Mouse (Mus musculus) MEL (cell line): ENCODE data around the gene Ces2a. TPM values are rescaled to one million over a fixed set of nuclear protein-coding genes. Genes with fewer than 3 reads are reported as not detected.

Experiments used
- DNase-seq: peaks from one replicate; pipeline ENCODE4 v3.0.0; 2011; ENCODE audit warnings: low read depth, low spot score
- H3K27ac ChIP-seq: 2 replicates; pipeline ENCODE4 v1.5.1; 2012; ENCODE audit warnings: low read depth, mild to moderate bottlenecking, control low read depth, low read length, moderate library complexity; ENCODE audit not compliant: control insufficient read depth
- H3K27me3 ChIP-seq, 2 experiments: fragments of 150-350 bp in 1 of 2; sonication (generic) in 1 of 2; 2 replicates each; pipeline ENCODE4 v1.6.1; 2012; ENCODE audit warnings: low read length in 2 of 2, mild to moderate bottlenecking in 2 of 2, improper control_type of control experiment in 1 of 2, moderate library complexity in 1 of 2; ENCODE audit not compliant: insufficient read depth in 2 of 2, control insufficient read depth in 1 of 2
- H3K36me3 ChIP-seq, 2 experiments: 2 replicates each; pipeline ENCODE4 v1.6.1; 2012 to 2014; ENCODE audit warnings: low read length in 2 of 2, improper control_type of control experiment in 1 of 2, inconsistent platforms in 1 of 2, mild to moderate bottlenecking in 1 of 2; ENCODE audit not compliant: insufficient read depth in 2 of 2, control insufficient read depth in 1 of 2
- H3K4me1 ChIP-seq, 2 experiments: fragments of 150-350 bp in 1 of 2; sonication (generic) in 1 of 2; 2 replicates each; pipeline ENCODE4 v1.6.1; 2012; ENCODE audit warnings: low read length in 2 of 2, improper control_type of control experiment in 1 of 2, mild to moderate bottlenecking in 1 of 2; ENCODE audit not compliant: insufficient read depth in 2 of 2, control insufficient read depth in 1 of 2
- H3K4me3 ChIP-seq, 2 experiments: fragments of 150-350 bp in 1 of 2; sonication (generic) in 1 of 2; 2 replicates each; pipeline ENCODE4 v1.5.1; 2012; ENCODE audit warnings: low read depth in 2 of 2, low read length in 2 of 2, mild to moderate bottlenecking in 2 of 2, moderate library complexity in 2 of 2, control low read depth in 1 of 2, improper control_type of control experiment in 1 of 2; ENCODE audit not compliant: control insufficient read depth in 1 of 2, insufficient read depth in 1 of 2
- H3K79me2 ChIP-seq: 2 replicates; pipeline ENCODE4 v1.6.1; 2012; ENCODE audit warnings: mild to moderate bottlenecking, low read length, moderate library complexity; ENCODE audit not compliant: control insufficient read depth, poor library complexity, insufficient read depth
- H3K9ac ChIP-seq: 2 replicates; pipeline ENCODE4 v1.6.1; 2012; ENCODE audit warnings: low read depth, mild to moderate bottlenecking, control low read depth, low read length, moderate library complexity; ENCODE audit not compliant: control insufficient read depth, poor library complexity, severe bottlenecking
- H3K9me3 ChIP-seq: fragments of 150-350 bp; sonication (generic); replicated peaks from 2 replicates; pipeline ENCODE4 v1.6.1; 2012; ENCODE audit warnings: mild to moderate bottlenecking, low read length, improper control_type of control experiment, moderate library complexity; ENCODE audit not compliant: insufficient read depth
- BHLHE40 ChIP-seq: IDR thresholded peaks from 2 replicates; pipeline ENCODE4 v1.6.1; 2012; ENCODE audit warnings: low read depth, mild to moderate bottlenecking, inconsistent platforms, low read length, improper control_type of control experiment, borderline replicate concordance
- CHD1 ChIP-seq: IDR thresholded peaks from 2 replicates; pipeline ENCODE4 v1.6.1; 2012; ENCODE audit warnings: low read depth, mild to moderate bottlenecking, inconsistent platforms, low read length, improper control_type of control experiment
- CTCF ChIP-seq, 3 experiments: IDR thresholded peaks in 2 of 3; conservative IDR thresholded peaks in 1 of 3; 2 replicates each; pipeline ENCODE4 v1.5.1; 2011 to 2012; ENCODE audit warnings: low read length in 3 of 3, low read depth in 2 of 3, mild to moderate bottlenecking in 2 of 3, improper control_type of control experiment in 1 of 3, inconsistent platforms in 1 of 3, mixed read lengths in 1 of 3, moderate library complexity in 1 of 3; ENCODE audit not compliant: control insufficient read depth in 1 of 3, insufficient read depth in 1 of 3, poor library complexity in 1 of 3, severe bottlenecking in 1 of 3
- E2F4 ChIP-seq: IDR thresholded peaks from 2 replicates; pipeline ENCODE4 v1.6.1; 2011; ENCODE audit warnings: low read depth, low read length, improper control_type of control experiment, borderline replicate concordance
- ETS1 ChIP-seq: IDR thresholded peaks from 2 replicates; pipeline ENCODE4 v1.6.1; 2012; ENCODE audit warnings: low read depth, mild to moderate bottlenecking, inconsistent platforms, low read length, improper control_type of control experiment, moderate library complexity
- GABPA ChIP-seq: IDR thresholded peaks from 2 replicates; pipeline ENCODE4 v1.6.1; 2012; ENCODE audit warnings: low read depth, mild to moderate bottlenecking, inconsistent platforms, low read length, improper control_type of control experiment, moderate library complexity
- GATA1 ChIP-seq: IDR thresholded peaks from 2 replicates; pipeline ENCODE4 v1.6.1; 2011; ENCODE audit warnings: low read depth, low read length, improper control_type of control experiment
- HCFC1 ChIP-seq: IDR thresholded peaks from 2 replicates; pipeline ENCODE4 v1.6.1; 2012; ENCODE audit warnings: low read depth, mild to moderate bottlenecking, inconsistent platforms, low read length, improper control_type of control experiment, moderate library complexity
- JUND ChIP-seq: IDR thresholded peaks from 2 replicates; pipeline ENCODE4 v1.6.1; 2011; ENCODE audit warnings: low read depth, mild to moderate bottlenecking, improper control_type of control experiment, low read length
- KAT2A ChIP-seq: conservative IDR thresholded peaks from 2 replicates; pipeline ENCODE4 v1.6.1; 2012; ENCODE audit warnings: low read depth, low read length, improper control_type of control experiment, inconsistent platforms
- MAFK ChIP-seq: IDR thresholded peaks from 2 replicates; pipeline ENCODE4 v1.6.1; 2011; ENCODE audit warnings: low read depth, mild to moderate bottlenecking, low read length, improper control_type of control experiment, borderline replicate concordance
- MAX ChIP-seq: IDR thresholded peaks from 2 replicates; pipeline ENCODE4 v1.6.1; 2011; ENCODE audit warnings: low read length, improper control_type of control experiment
- MAZ ChIP-seq: IDR thresholded peaks from 2 replicates; pipeline ENCODE4 v1.6.1; 2012; ENCODE audit warnings: low read depth, mild to moderate bottlenecking, inconsistent platforms, low read length, improper control_type of control experiment
- MXI1 ChIP-seq: IDR thresholded peaks from 2 replicates; pipeline ENCODE4 v1.6.1; 2011; ENCODE audit warnings: mild to moderate bottlenecking, low read depth, low read length, improper control_type of control experiment
- MYC ChIP-seq: IDR thresholded peaks from 2 replicates; pipeline ENCODE4 v1.6.1; 2011; ENCODE audit warnings: low read depth, mild to moderate bottlenecking, low read length, improper control_type of control experiment, moderate library complexity
- NELFE ChIP-seq: IDR thresholded peaks from 2 replicates; pipeline ENCODE4 v1.6.1; 2011; ENCODE audit warnings: low read depth, low read length, improper control_type of control experiment
- NRF1 ChIP-seq: IDR thresholded peaks from 2 replicates; pipeline ENCODE4 v1.6.1; 2014; ENCODE audit warnings: low read depth, mild to moderate bottlenecking, inconsistent platforms, low read length, improper control_type of control experiment, moderate library complexity; ENCODE audit not compliant: poor library complexity, insufficient read depth, severe bottlenecking
- POLR2A ChIP-seq, 2 experiments: IDR thresholded peaks; 2 replicates each; pipeline ENCODE4 v1.6.1; 2011 to 2012; ENCODE audit warnings: low read length in 2 of 2, mild to moderate bottlenecking in 2 of 2, control low read depth in 1 of 2, improper control_type of control experiment in 1 of 2, low read depth in 1 of 2, moderate library complexity in 1 of 2; ENCODE audit not compliant: control insufficient read depth in 1 of 2, insufficient read depth in 1 of 2, poor library complexity in 1 of 2
- POLR2AphosphoS2 ChIP-seq: IDR thresholded peaks from 2 replicates; pipeline ENCODE4 v1.6.1; 2011; ENCODE audit warnings: low read length, improper control_type of control experiment
- POLR2AphosphoS5 ChIP-seq: IDR thresholded peaks from 2 replicates; pipeline ENCODE4 v1.6.1; 2012; ENCODE audit warnings: low read depth, borderline replicate concordance, mild to moderate bottlenecking, inconsistent platforms, low read length, moderate library complexity, mixed read lengths
- SIN3A ChIP-seq: IDR thresholded peaks from 2 replicates; pipeline ENCODE4 v1.6.1; 2012; ENCODE audit warnings: low read length, improper control_type of control experiment, inconsistent platforms
- SMC3 ChIP-seq: IDR thresholded peaks from 2 replicates; pipeline ENCODE4 v1.6.1; 2011; ENCODE audit warnings: low read depth, low read length, improper control_type of control experiment
- TBP ChIP-seq: IDR thresholded peaks from 2 replicates; pipeline ENCODE4 v1.8.0; 2011; ENCODE audit warnings: low read depth, low read length, improper control_type of control experiment
- TCF12 ChIP-seq: IDR thresholded peaks from 2 replicates; pipeline ENCODE4 v1.6.1; 2014; ENCODE audit warnings: low read depth, mild to moderate bottlenecking, inconsistent platforms, low read length, improper control_type of control experiment, moderate library complexity
- UBTF ChIP-seq: IDR thresholded peaks from 2 replicates; pipeline ENCODE4 v1.6.1; 2012; ENCODE audit warnings: low read depth, mild to moderate bottlenecking, inconsistent platforms, low read length, improper control_type of control experiment, moderate library complexity, borderline replicate concordance; ENCODE audit not compliant: insufficient read depth
- USF1 ChIP-seq: IDR thresholded peaks from 2 replicates; pipeline ENCODE4 v1.6.1; 2014; ENCODE audit warnings: low read depth, mild to moderate bottlenecking, inconsistent platforms, low read length, improper control_type of control experiment, moderate library complexity
- USF2 ChIP-seq, 2 experiments: IDR thresholded peaks; 2 replicates each; pipeline ENCODE4 v1.6.1; 2011 to 2012; ENCODE audit warnings: improper control_type of control experiment in 2 of 2, low read length in 2 of 2, borderline replicate concordance in 1 of 2, inconsistent platforms in 1 of 2, low read depth in 1 of 2, mild to moderate bottlenecking in 1 of 2; ENCODE audit not compliant: insufficient read depth in 1 of 2
- ZC3H11A ChIP-seq: IDR thresholded peaks from 2 replicates; pipeline ENCODE4 v1.6.1; 2012; ENCODE audit warnings: low read depth, mild to moderate bottlenecking, inconsistent platforms, low read length, improper control_type of control experiment
- polyA plus RNA-seq, 2 experiments: library from polyadenylated mRNA; stranded (reverse) in 1 of 2; unstranded in 1 of 2; fragments of >175 nt in 1 of 2; fragments of >200 nt in 1 of 2; gene quantifications; 2 replicates each; pipeline versions ENCODE4 v1.2.1 to v1.2.4; 2012; ENCODE audit warnings: low replicate concordance in 2 of 2, low read depth in 1 of 2; ENCODE audit not compliant: insufficient read length in 2 of 2, insufficient read depth in 1 of 2, missing spikeins in 1 of 2
- total RNA-seq: library from RNA; depleted of rRNA; stranded (reverse); fragments of 300-350 nt; gene quantifications from 2 replicates; pipeline ENCODE4 v1.2.3, GENCODE M21; 2012

The Ces2a gene
- total and polyA plus RNA-seq, 3 experiments, result not detected

DNA sequence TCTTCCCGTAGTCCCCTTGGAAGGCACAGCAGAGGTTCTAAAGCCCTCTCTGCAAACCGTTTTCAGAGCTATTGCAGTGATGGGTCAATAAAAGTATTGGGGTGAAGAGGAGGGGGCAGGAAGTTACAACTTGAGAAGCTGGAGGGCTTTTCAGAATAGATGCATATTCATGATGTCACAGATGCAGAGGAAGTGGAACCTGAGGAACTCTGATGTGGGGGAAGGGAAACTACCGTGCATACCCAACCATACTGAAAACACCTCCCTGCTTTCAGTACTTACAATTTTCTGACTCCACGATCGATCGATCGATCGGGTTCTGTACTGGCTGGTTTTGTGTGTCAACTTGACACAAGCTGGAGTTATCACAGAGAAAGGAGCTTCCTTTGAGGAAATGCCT, 12.6 kb upstream of the Ces2a start:
- DNase-seq, result no peak
- Histone ChIP-seq H3K27me3 (peaks cover 0 to 3% of the 10 kb centered on the region in 2 experiments; a peak in 1 of 4 replicates), H3K4me3 (no peak overlapping the region), H3K27ac (no peak overlapping the region), H3K9ac (no peak overlapping the region), H3K4me1 (no peaks in the 10 kb centered on the region), H3K9me3 (no peaks in the 10 kb centered on the region), H3K36me3 (no peaks in the 10 kb centered on the region), H3K79me2 (no peaks in the 10 kb centered on the region)
- TF ChIP-seq GATA1, result no peak
- no peak for TF ChIP-seq CTCF (IDR thresholded peaks at IDR 0.05 in 2 of 3, conservative IDR thresholded peaks at IDR 0.05 in 1 of 3; ENCODE audit: control insufficient read depth in 1 of 3, insufficient read depth in 1 of 3, low read depth in 2 of 3, low read length in 3 of 3, poor library complexity in 1 of 3, severe bottlenecking in 1 of 3)
- TF ChIP-seq JUND, result no peak
- TF ChIP-seq E2F4, result no peak
- TF ChIP-seq MAZ, result no peak
- no peak for TF ChIP-seq NELFE
- no peak for TF ChIP-seq MAX
- no peak for TF ChIP-seq SIN3A
- TF ChIP-seq ZC3H11A, result no peak
- TF ChIP-seq KAT2A, result no peak
- TF ChIP-seq MYC, result no peak
- TF ChIP-seq ETS1, result no peak
- no peak for TF ChIP-seq TBP
- TF ChIP-seq SMC3, result no peak
- TF ChIP-seq POLR2A (IDR thresholded peaks at IDR 0.05; ENCODE audit: control insufficient read depth in 1 of 2, insufficient read depth in 1 of 2, low read depth in 1 of 2, low read length in 2 of 2, poor library complexity in 1 of 2), result no peak
- no peak for TF ChIP-seq UBTF
- TF ChIP-seq HCFC1, result no peak

DNA sequence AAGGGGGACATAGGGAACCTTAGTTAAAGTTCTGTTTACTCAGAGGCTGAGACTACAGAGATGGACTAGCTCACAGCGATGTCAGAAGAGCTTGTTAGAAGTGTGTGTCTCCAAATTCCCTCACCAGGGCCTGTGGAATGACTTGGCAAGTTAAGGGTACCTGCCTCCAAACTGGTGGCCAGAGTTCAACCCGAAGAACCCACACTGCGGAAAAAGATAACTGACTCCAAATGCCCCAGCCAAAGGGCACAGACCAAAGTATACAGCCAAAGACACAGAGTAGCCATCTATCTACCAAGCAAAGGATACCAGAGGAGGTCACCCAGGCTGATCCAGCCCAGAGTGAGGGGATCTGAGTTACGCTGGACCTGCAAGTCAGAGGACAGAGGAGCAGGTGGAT, 2.4 kb upstream of the Ces2a start:
- H3K9me3 ChIP-seq, result no peaks in the 10 kb centered on the region
- no peak overlapping the region for H3K4me3 ChIP-seq
- no peak for DNase-seq
- no peak overlapping the region for H3K9ac ChIP-seq
- TF ChIP-seq ZC3H11A (no peak), NRF1 (no peak), BHLHE40 (no peak), MXI1 (no peak), ETS1 (no peak), POLR2AphosphoS5 (no peak), GABPA (no peak), UBTF (no peak), KAT2A (no peak), CHD1 (no peak), SIN3A (no peak), TCF12 (no peak), USF2 (IDR thresholded peaks at IDR 0.05; ENCODE audit: borderline replicate concordance in 1 of 2, insufficient read depth in 1 of 2, low read depth in 1 of 2, low read length in 2 of 2) (no peak), E2F4 (no peak), MAFK (no peak), SMC3 (no peak), HCFC1 (no peak), POLR2AphosphoS2 (no peak), USF1 (no peak)
- H3K27ac ChIP-seq, result no peak overlapping the region
- peaks cover 5 to 7% of the 10 kb centered on the region in 2 experiments for H3K27me3 ChIP-seq
- H3K79me2 ChIP-seq, result no peaks in the 10 kb centered on the region
- no peaks in the 10 kb centered on the region for H3K36me3 ChIP-seq
- H3K4me1 ChIP-seq, result no peaks in the 10 kb centered on the region
